Mouse (Mus musculus) midbrain, embryonic 10.5 days (tissue): ENCODE results near the gene Hist2h2ac. TPM values are rescaled to one million over a fixed set of nuclear protein-coding genes. Genes with fewer than 3 reads are reported as not detected.
"Not testable (repeated sequence)": the region's sequence is repeated elsewhere in the genome, so short reads cannot be mapped to it uniquely, and the experiment has no call there.

Source experiments
- DNase-seq: peaks from one replicate; pipeline ENCODE4 v3.0.0-alpha.2; 2017; ENCODE audit warnings: low spot score
- H3K27ac ChIP-seq: fragments of 300-500 bp; sonication (generic); replicated peaks from 2 replicates; pipeline ENCODE4 v1.5.1; 2016; ENCODE audit warnings: mild to moderate bottlenecking
- H3K27me3 ChIP-seq: fragments of 300-500 bp; sonication (generic); 2 replicates; pipeline ENCODE4 v1.6.1; 2016; ENCODE audit warnings: low read depth, mild to moderate bottlenecking; ENCODE audit not compliant: poor library complexity, severe bottlenecking
- H3K36me3 ChIP-seq: fragments of 300-500 bp; sonication (generic); 2 replicates; pipeline ENCODE4 v1.6.1; 2016; ENCODE audit warnings: mild to moderate bottlenecking, moderate library complexity
- H3K4me1 ChIP-seq: fragments of 300-500 bp; sonication (generic); 2 replicates; pipeline ENCODE4 v1.6.1; 2016
- H3K4me3 ChIP-seq: fragments of 300-500 bp; sonication (generic); 2 replicates; pipeline ENCODE4 v1.5.1; 2016; ENCODE audit warnings: mild to moderate bottlenecking, moderate library complexity
- H3K9me3 ChIP-seq: fragments of 300-500 bp; sonication (generic); replicated peaks from 2 replicates; pipeline ENCODE4 v1.6.1; 2016; ENCODE audit warnings: mild to moderate bottlenecking
- WGBS: fragments of 180-500 bp; shearing (Covaris S2); methylation state at CpG from one replicate; pipeline ENCODE4 v1.1.7; 2016; 5-methylcytosine and 5-hydroxymethylcytosine counted together
- polyA plus RNA-seq: library from polyadenylated mRNA; unstranded; fragments of >200 nt; fragmentation: Nextera tagmentation; extraction: Ambion mirVana; gene quantifications from 2 replicates; pipeline ENCODE4 v1.2.1, GENCODE M21; 2016

The Hist2h2ac gene
- polyA plus RNA-seq, 1 experiment from 2014 or later: 17.2 TPM

DNA sequence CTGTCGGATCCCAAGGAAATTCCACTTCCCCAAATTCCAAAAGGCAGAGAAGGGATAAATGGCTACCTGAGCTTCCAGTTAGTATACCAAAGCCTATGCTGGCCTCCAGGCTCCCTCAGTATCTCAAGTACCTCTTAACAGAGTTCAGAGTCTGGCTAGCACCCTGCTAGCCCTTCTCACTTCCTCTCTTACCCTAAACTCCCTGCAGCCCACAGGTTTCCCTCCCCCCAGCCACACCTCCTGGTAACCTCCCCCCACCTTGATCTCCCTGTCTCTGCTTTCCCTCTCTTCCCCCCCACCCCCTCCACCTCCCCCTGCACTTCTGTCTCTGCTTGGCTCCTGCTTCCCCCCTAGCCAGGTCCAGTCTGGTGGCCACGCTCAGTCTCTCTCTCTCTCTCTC, 20.9 kb downstream of the Hist2h2ac start:
- no peak for DNase-seq
- Histone ChIP-seq H3K4me3 (no peak overlapping the region), H3K27ac (no peak overlapping the region), H3K36me3 (peaks cover 11% of the 10 kb centered on the region), H3K9me3 (0 out of 2 replicates have a peak, but pooled peaks cover 3% of the 10 kb centered on the region), H3K4me1 (peaks cover 16% of the 10 kb centered on the region), H3K27me3 (peaks cover 11% of the 10 kb centered on the region; the same call in 1 of the 2 replicates)
- 85% methylated on average over 2 of the region's 2 CpGs for WGBS

DNA sequence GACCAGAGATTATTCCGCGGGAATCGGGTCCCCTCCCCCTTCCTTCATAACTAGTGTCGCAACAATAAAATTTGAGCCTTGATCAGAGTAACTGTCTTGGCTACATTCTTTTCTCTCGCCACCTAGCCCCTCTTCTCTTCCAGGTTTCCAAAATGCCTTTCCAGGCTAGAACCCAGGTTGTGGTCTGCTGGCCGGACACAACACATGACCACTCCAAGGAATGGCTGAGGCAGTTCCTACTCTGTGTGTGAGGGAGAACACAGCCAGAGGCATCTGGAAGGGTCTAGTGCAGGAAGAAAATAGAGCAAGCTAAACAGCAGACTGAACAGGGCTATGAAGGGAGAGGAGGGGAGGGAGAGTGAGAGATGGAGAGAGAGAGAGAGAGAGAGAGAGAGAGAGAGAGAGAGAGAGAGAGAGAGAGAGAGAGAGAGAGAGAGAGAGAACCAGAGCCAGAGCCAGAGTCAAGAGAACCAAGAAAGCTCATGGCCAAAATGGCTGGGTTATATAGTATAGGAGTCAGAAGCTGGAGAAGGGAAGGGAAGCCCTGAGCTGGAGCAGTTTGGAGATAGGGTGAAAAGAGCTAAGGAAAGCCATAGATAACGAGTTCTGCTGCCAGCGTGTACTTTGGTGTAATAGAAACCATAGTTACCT, 22.0 kb downstream of the Hist2h2ac start:
- H3K27me3 ChIP-seq: peaks cover 15% of the 10 kb centered on the region; the same call in 1 of the 2 replicates
- peaks cover 11% of the 10 kb centered on the region for H3K36me3 ChIP-seq
- H3K4me1 ChIP-seq: peaks cover 18% of the 10 kb centered on the region
- H3K27ac ChIP-seq, DNase-seq, H3K9me3 ChIP-seq, H3K4me3 ChIP-seq: not testable (repeated sequence)
- 37% methylated on average over 8 of the region's 8 CpGs for WGBS

DNA sequence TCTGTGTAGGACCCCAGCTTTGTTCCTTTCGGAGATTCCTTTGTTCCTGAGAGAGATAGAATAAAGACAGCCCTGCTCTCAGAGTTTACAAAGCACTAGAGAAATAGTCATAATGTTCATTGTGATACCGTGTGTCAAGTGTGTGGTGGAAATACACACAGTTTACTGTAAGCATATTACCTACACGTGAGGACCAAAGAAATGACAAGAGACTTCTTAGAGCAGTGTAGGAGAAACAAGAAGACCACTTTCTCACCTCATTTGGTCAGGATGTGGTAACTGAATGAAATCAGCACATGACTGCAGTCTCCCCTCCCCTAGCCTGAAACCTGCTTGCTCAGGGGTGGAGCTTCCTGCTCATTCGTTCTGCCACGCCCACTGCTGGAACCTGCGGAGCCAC, 22.5 kb downstream of the Hist2h2ac start:
- WGBS: 5% methylated on average over 6 of the region's 6 CpGs
- H3K9me3 ChIP-seq: 0 out of 2 replicates have a peak, but pooled peaks cover 3% of the 10 kb centered on the region
- H3K27ac ChIP-seq: peak overlapping the region; percentile 97
- H3K27me3 ChIP-seq: peaks cover 20% of the 10 kb centered on the region; the same call in 1 of the 2 replicates
- peaks cover 11% of the 10 kb centered on the region for H3K36me3 ChIP-seq
- H3K4me3 ChIP-seq: peak overlapping the region; percentile 69
- peaks cover 21% of the 10 kb centered on the region for H3K4me1 ChIP-seq
- DNase-seq: no peak

DNA sequence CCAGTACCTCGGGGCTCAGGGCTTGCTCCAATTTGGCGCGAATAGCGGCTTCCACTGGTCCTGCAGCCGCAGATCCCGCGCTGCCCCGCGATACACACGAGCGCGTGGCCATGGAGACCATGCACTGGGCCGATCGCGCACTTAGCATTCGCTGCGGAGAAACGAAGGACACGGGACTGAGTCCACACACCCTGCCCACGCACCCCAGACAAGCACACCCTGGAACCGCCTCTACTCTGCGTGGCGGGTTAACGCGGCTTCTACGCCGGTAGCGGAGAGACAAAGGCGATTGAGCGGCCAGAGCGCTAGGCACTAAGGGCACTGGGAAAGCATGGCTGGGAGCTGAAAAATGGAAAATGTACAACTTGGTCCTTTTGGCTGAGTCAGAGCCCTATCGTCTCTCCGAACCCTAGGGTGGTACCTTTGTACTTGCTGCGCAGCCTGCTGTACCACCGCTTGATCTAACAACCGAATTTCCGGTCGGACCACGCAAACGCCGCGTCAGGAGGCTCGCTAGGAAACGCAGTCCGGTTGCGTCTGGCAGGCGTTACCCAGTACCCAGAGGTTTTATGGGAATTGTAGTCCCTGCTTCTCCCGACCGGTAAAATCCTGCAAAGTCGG, 23.4 kb downstream of the Hist2h2ac start:
- H3K9me3 ChIP-seq: 0 out of 2 replicates have a peak, but pooled peaks cover 3% of the 10 kb centered on the region
- peak overlapping the region; percentile 97 for H3K27ac ChIP-seq
- H3K27me3 ChIP-seq: peaks cover 20% of the 10 kb centered on the region; the same call in 1 of the 2 replicates
- peaks cover 11% of the 10 kb centered on the region for H3K36me3 ChIP-seq
- H3K4me1 ChIP-seq: peaks cover 21% of the 10 kb centered on the region
- WGBS: under 1% methylated on average over 50 of the region's 50 CpGs
- peak overlapping the region; percentile 69 for H3K4me3 ChIP-seq
- DNase-seq: peak; percentile 89

DNA sequence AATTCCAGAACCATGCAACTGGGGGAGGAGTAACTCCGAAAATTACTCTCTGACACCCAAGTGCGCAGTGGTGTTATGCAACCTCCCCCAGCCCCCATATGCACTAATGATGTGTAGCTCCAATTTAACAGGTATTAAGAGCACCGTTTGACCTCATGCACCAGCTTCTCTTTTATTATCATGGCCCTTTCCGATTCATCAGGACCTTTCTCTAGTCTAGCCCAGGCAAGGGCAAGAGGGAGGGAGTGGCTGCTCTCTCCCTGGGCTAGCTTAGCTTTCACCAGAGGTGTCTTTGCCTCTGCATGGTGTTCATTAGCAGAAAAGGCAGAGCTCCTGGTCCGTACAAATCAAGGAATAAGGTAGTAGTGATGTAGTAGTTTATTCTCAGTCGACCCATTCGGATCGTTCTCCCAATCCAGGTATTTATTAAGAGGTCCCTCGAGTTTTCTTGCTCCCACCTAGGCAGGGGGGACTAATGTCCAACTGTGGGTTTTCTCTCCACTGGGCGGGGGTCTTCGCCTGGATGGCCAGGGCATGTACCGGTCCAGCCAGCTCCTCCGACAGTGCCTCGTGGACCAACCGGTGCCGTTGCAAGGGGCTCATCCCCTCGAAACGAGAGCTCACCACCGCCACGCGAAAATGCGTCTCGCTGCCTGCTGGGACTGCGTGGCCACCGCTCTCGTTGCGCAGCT, 24.1 kb downstream of the Hist2h2ac start:
- Histone ChIP-seq H3K27ac (peak overlapping the region; percentile 97), H3K4me1 (peaks cover 21% of the 10 kb centered on the region), H3K27me3 (peaks cover 20% of the 10 kb centered on the region; the same call in 1 of the 2 replicates), H3K36me3 (peaks cover 11% of the 10 kb centered on the region), H3K9me3 (0 out of 2 replicates have a peak, but pooled peaks cover 3% of the 10 kb centered on the region), H3K4me3 (peak overlapping the region; percentile 69)
- no peak for DNase-seq
- 20% methylated on average over 27 of the region's 27 CpGs for WGBS

DNA sequence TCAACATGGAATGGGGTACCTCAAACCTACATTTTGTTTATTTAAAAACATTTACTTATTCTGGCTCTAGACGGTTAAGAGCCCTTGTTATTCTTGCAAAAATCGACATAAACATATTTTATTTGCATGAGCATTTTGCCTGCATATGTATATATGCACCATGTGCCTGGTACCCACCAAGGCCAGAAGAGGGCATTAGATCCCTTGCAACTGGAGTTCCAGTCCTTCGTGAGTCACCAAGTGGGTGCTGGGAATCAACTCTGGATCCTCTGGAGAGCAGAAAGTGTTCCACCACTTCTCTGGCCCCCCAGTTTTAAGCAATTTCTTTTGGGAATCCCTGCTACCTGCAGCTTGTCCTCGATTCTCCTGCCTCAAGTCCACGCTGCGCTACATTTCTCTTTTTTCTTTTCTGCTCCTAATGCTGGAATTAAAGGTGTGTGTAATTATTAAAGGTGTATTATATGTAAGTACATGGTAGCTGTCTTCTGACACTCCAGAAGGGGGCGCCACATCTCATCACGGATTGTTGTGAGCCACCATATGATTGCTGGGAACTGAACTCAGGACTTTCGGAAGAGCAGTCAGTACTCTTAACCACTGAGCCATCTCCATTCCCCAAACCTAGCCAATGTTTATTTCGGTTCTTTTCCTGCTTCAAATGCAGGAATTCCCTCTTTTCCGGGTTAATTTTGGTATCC, 24.9 kb downstream of the Hist2h2ac start:
- H3K9me3 ChIP-seq: 0 out of 2 replicates have a peak, but pooled peaks cover 3% of the 10 kb centered on the region
- H3K36me3 ChIP-seq: peaks cover 11% of the 10 kb centered on the region
- H3K27me3 ChIP-seq: peaks cover 20% of the 10 kb centered on the region; the same call in 1 of the 2 replicates
- peaks cover 21% of the 10 kb centered on the region for H3K4me1 ChIP-seq
- WGBS: 93% methylated on average over 11 of the region's 11 CpGs
- DNase-seq: no peak
- no peak overlapping the region for H3K27ac ChIP-seq
- peak overlapping the region; percentile 69 for H3K4me3 ChIP-seq

DNA sequence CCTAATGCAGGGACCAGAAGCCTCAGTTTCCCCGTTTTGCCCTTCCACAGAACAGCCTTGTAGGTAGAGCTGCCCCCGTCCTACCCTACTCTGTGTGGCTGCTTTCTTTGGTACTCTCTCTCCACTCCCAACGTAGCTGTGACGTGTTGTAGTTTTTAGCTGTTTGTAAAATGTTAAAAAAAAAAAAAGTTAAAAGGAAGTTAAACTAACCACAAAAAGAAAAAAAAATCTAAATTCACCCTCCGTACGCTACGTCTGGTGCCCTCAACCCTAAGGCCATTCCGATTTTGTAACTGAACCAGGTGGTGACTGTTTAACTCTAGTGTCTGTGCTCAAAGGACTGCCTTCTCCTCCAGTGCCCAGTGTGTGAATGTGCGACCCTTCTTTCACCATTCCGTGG, 25.7 kb downstream of the Hist2h2ac start:
- H3K27ac ChIP-seq: no peak overlapping the region
- 0 out of 2 replicates have a peak, but pooled peaks cover 3% of the 10 kb centered on the region for H3K9me3 ChIP-seq
- WGBS: 91% methylated on average over 10 of the region's 10 CpGs
- peaks cover 11% of the 10 kb centered on the region for H3K36me3 ChIP-seq
- H3K4me1 ChIP-seq: peaks cover 21% of the 10 kb centered on the region
- H3K27me3 ChIP-seq: peaks cover 20% of the 10 kb centered on the region; the same call in 1 of the 2 replicates
- no peak for DNase-seq
- no peak overlapping the region for H3K4me3 ChIP-seq

DNA sequence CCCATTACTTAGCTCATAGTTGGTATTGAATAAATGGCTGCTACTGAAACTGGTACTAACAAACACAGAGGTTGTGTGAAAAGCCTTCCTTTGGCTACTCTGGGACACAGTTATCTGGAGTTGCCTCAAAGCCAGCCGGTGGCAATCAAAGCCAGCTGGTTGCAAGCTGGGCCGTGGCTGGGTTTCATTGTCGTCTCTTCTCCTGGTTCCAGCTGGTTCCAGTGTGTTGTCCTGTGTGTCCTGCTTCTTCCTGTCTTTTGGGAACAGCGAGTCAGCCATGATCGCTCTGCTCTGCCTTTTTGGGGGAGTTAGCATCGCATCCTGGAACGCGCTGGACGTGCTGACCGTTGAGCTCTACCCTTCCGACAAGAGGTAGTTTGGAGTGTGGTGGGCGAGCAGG, 27.7 kb downstream of the Hist2h2ac start:
- WGBS: 69% methylated on average over 12 of the region's 12 CpGs
- peaks cover 17% of the 10 kb centered on the region for H3K4me1 ChIP-seq
- H3K4me3 ChIP-seq: no peak overlapping the region
- H3K36me3 ChIP-seq: peaks cover 11% of the 10 kb centered on the region
- 0 out of 2 replicates have a peak, but pooled peaks cover 9% of the 10 kb centered on the region for H3K27me3 ChIP-seq
- H3K27ac ChIP-seq: no peak overlapping the region
- DNase-seq: no peak
- 0 out of 2 replicates have a peak, but pooled peaks cover 3% of the 10 kb centered on the region for H3K9me3 ChIP-seq

DNA sequence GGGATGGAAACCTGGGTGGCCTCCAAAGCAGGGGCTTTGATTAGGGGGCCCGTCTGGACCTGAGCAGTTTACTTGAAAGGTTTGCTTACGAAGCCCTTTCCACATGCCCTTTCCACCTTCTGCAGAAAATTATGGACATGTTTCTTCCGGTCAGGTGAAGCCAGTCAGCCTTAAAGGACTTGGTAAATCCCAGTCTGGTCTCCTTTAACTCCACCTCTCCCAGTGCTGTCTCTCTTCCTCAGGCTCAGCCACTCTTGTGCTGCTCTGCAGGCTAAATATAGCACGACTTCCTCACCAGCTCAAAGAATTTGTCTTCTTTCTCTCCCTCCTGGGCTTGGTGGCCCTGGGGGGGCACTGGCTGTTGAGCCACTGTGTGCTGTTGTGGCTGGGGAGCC, 38.3 kb downstream of the Hist2h2ac start:
- peak overlapping the region; percentile 63; the same call in 1 of the 2 replicates for H3K4me3 ChIP-seq
- WGBS: 36% methylated on average over 4 of the region's 4 CpGs

DNA sequence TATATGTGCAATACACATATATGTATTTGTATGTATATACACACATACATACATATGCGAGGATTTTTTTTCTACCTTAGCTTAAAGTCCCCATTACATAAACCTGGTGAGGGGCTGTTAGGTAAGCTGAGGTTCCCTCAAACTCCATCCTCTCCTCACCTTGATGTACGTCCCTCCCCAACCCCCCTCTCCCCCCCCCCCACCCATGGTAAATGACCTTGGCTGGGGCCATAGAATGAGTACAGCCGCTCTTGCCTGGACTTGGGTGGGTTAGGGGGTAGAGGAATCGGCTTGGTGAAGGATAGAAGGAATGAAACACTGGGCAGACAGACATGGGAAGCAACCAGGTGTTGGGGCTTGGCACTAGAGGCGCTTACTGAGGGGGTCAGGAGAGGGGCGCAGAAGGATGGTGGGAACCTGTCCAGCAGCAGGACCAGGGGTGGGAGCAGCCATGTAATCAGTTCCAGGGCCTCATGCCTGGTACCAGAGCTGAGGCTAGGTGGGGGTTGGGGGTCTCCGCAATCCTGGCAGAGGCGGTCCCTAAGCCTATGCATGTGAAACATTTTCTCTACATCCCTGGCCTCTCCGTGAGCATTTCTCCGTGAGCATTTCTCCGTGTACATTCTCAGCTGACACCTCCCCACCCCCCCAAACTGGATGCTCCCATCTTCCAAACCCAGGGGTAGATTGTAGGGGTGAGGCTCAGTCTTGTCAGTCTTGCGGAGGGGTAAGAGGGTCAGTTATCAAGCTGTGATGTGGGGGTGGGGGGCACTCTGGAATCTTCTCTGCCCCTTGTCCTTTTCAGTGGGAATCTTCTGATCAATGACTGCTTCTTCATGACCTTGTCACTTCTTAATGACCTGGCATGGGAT, 38.9 kb downstream of the Hist2h2ac start:
- WGBS: 40% methylated on average over 12 of the region's 12 CpGs
- no peaks in the 10 kb centered on the region for H3K9me3 ChIP-seq
- H3K4me3 ChIP-seq: peak overlapping the region; percentile 63
- DNase-seq: no peak
- peak overlapping the region; percentile 82 for H3K27ac ChIP-seq
- H3K27me3 ChIP-seq: no peaks in the 10 kb centered on the region
- peaks cover 37% of the 10 kb centered on the region for H3K4me1 ChIP-seq
- H3K36me3 ChIP-seq: peaks cover 28% of the 10 kb centered on the region

More for the DNA sequence above, 38.3 kb downstream of the Hist2h2ac start:
- no peak for DNase-seq
- Histone ChIP-seq H3K4me1 (peaks cover 37% of the 10 kb centered on the region), H3K9me3 (no peaks in the 10 kb centered on the region), H3K27me3 (no peaks in the 10 kb centered on the region), H3K27ac (peak overlapping the region; percentile 7; the same call in 1 of the 2 replicates), H3K36me3 (peaks cover 23% of the 10 kb centered on the region)

DNA sequence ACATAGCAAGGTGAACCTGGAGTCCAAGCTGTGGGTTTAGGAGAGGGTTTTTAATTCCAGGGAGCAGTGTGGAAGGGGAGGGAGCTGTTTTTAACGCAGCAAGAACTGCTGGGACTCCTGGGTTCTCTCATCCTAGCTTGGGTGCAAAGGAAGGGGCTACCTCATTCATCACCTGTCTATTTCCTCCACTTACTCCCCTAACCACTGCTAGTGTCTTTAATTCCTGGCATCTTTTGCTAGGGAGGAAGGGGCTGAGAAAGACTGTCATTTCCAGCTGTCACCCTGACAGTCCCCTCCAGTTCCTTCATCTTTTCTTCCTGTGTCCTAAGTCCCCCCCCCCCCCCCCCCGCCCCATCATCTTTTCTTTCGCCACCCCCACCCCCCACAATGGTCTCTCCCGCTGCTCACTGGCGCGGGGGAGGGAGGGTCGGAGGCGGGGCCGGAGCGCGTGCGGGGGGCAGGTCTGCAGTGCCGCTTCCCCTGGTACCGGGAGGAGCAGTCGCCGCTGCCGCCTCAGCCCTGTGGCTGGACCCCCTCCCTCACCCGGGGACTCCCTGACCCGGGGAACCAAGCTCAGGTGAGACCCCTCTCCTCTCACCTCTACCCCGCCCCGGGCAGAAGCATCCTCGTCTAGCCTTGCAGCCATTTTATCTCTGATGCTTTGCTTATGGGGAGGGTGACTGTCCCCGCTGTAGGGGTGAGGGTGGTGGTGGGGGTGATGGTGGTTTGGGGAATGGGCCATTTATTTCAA, 39.8 kb downstream of the Hist2h2ac start, which contains the start of gene Sv2a:
Gene Sv2a (plus strand): TSS at position 425 of the 751 bp plus-strand sequence.
- Histone ChIP-seq H3K4me1 (peaks cover 37% of the 10 kb centered on the region), H3K27ac (peak within 1 kb of the TSS; percentile 82), H3K4me3 (peak within 1 kb of the TSS; percentile 63), H3K36me3 (peaks cover 36% of the 10 kb centered on the region), H3K27me3 (no peaks in the 10 kb centered on the region), H3K9me3 (no peaks in the 10 kb centered on the region)
- 1% methylated on average over 19 of the region's 23 CpGs for WGBS
- DNase-seq: peak; percentile 49
